Mouse (Mus musculus): ENCODE measurements around the gene Actb.

Actb gene

GRCm38 (mm10) chr5:142877337-142878280 lies 28.9 kb downstream of the Actb start:
- ATAC-seq (ENCODE audit: low TSS enrichment): peak; percentile 56

GRCm38 (mm10) chr5:142876896-142877295 lies 29.7 kb downstream of the Actb start:
- ATAC-seq (ENCODE audit: low TSS enrichment): no peak

- ATAC-seq (ENCODE audit: low TSS enrichment): no peak
Observed at GRCm38 (mm10) chr5:142875513-142875905, 31.0 kb downstream of the Actb start.

- no peak for ATAC-seq (ENCODE audit: low TSS enrichment)
Observed at GRCm38 (mm10) chr5:142874791-142875512, 31.6 kb downstream of the Actb start.

GRCm38 (mm10) chr5:142873718-142874117 lies 32.8 kb downstream of the Actb start:
- ATAC-seq (ENCODE audit: low TSS enrichment): no peak

GRCm38 (mm10) chr5:142871765-142872164 lies 34.8 kb downstream of the Actb start:
- ATAC-seq (ENCODE audit: low TSS enrichment): no peak

- 0 out of 2 replicates have a peak, but pooled peaks have one; percentile 57 for ATAC-seq (ENCODE audit: low TSS enrichment)
Observed at GRCm38 (mm10) chr5:142869463-142869862, 37.1 kb downstream of the Actb start.

- ATAC-seq (ENCODE audit: low TSS enrichment): peak; percentile 79
Observed at GRCm38 (mm10) chr5:142857763-142858229, 48.8 kb downstream of the Actb start.

- ATAC-seq (ENCODE audit: low TSS enrichment): no peak
Observed at GRCm38 (mm10) chr5:142856408-142856807, 50.1 kb downstream of the Actb start.

- ATAC-seq (ENCODE audit: low TSS enrichment): no peak
Observed at GRCm38 (mm10) chr5:142854877-142855276, 51.7 kb downstream of the Actb start.

GRCm38 (mm10) chr5:142853585-142853984 lies 53.0 kb downstream of the Actb start:
- ATAC-seq (ENCODE audit: low TSS enrichment): no peak

Data from frontal cortex, adult (tissue).